Mouse (Mus musculus): ENCODE results near the gene Bri3bp.

GRCm38 (mm10) chr5:125425698-125426276, 15.6 kb upstream of the Bri3bp start:
- TF ChIP-seq CTCF (IDR thresholded peaks at IDR 0.05; ENCODE audit: low read depth) (no peak), EP300 (IDR thresholded peaks at IDR 0.05; ENCODE audit: low read depth) (no peak)
